Mouse (Mus musculus): Measurements from ENCODE around the gene Tns1.
A peak's percentile ranks its signal among the peaks of the same experiment; 100 is the strongest.
"Not testable (repeated sequence)": the region's sequence is repeated elsewhere in the genome, so short reads cannot be mapped to it uniquely, and the experiment has no call there.

The Tns1 gene

GRCm38 (mm10) chr1:73908081-73908960, 215.9 kb downstream of the Tns1 start:
- DNase-seq, result no peak

- no peak for DNase-seq
Measured at GRCm38 (mm10) chr1:73907166-73907565, 217.1 kb downstream of the Tns1 start.

DNA sequence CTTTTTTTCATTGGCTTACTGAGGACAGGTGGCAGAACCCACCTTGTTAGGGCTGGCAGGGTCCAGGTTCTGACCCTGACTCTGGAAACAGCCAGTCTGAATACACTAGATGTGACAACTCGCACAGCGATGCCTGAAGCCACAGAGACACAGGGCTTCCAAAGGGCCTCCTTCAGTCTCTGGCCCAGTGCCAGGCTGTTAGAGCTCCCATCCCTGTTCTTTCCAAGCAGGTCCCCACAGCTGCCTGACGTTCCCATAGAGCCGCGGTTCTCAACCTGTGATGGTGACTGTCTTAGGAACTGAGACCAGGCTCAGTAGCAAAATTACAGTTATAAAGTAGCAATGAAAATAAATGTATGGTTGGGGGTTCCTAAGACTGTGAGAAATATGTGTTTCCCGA, 217.9 kb downstream of the Tns1 start:
- no peak for DNase-seq

- no peak for DNase-seq
Measured at GRCm38 (mm10) chr1:73905811-73906190, 218.4 kb downstream of the Tns1 start.

DNA sequence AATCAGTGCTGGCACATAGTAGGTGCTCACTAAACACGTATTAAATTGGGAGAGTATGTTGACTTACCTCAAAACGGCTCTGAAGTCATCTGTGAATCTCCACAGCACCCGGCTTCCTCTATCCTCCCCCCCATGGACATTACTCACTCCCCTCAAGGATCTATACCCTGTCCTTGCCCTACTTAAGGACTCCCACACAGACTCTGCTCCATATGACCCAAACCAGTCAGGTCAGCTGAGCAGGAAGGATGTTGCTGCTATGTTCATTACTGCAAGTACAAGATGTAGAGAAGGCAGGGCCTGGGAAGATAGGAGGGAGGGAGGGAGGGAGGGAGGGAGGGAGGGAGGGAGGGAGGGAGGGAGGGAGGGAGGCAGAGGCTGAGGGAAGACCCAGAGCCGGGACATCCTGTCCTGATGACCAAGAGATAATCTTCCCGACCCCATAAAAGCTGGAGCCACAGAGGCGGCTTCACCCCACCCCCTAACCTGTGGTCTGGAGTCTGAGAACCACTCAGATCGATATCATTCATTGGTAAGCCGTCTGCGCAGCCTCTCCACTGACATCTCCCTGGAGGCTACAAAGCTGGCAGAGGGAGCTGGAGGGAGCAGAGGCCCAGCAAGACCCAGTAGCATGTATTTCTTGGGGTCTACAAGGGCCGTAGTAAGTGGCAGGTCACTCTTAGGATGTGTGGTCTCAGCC, 219.0 kb downstream of the Tns1 start:
- no peak for DNase-seq

DNA sequence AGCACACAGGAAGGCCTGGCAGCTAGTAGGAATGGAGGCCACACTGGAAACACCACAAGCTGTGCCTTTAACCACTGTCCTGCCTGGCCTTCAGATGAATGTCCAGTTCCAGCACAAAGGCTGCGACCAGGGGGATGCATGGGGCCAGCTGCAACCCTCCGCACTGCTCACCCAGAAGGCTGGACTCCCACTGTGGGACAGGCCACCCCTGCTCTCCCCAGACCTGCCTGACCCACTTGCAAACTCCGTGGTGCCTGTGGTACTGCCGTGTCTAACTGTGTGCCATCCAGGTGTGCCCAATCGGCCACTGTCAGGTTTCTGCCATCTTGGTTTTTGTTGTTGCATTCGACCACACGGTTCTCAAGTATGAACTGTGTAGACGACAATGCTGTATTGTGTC, 219.6 kb downstream of the Tns1 start:
- no peak for DNase-seq

- DNase-seq, result no peak
Measured at GRCm38 (mm10) chr1:73903035-73903434, 221.2 kb downstream of the Tns1 start.

DNA sequence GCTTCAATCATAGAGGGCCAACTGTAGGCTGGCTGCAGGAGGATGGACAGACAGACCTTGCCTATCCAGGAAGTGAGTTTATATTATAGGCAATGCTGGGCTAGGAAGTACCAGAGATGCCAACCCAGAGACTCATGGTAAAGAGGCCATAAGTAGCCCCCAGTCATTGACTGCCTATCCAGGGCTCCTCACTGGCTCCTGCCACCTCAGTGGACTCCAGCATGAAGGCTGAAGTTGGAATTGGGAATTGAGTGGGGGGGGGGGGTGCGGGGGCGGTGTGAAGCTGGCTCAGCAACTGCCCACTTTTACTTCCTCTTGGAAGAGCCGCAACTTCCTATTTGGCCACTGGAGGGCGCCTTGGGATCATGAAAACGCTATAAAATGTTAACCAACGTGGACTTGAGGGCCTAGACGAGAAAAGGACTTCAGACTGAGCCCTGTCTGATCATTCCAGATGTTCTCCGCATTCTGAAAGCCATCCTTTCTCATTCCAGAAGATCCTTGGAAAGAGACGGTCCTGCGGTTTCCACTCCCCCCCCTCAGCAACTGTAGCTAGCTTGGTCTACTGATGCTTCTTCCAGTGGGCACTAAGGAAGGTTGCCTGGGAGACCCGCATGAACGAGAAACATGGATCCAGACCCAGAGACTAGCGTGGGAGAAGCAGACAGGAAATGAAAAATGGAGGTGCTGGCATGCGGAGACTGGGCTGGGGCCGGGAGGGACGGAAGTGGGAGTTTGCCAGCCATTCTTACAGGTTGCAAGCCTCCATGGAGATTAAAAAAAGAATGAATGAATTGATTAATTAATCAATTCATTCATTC, 221.9 kb downstream of the Tns1 start:
- peak; percentile 33 to 65 for DNase-seq

DNA sequence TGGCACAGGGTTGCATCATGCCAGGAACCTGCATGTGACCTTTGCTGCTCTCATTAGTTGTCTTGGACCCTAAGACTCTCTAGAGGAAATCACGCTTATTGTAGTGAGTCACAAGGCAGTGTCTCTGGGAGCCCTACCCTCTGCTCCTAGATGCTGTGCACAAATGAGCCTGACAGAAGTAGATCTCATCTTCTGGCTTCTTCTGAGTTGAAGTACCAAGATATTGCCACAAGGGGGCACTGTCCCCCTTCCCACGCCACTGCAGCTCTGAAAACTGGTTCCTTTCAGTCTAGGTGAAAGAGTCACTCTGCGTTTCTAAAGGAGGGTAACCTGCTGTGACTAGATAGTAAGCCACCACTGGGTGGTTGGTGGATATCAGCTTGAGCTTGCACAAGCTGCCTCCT, 222.8 kb downstream of the Tns1 start:
- peak in 1 of 2 experiments; percentile 67 for DNase-seq

- DNase-seq, result not testable (repeated sequence)
Measured at GRCm38 (mm10) chr1:73895451-73895850, 228.8 kb downstream of the Tns1 start.

GRCm38 (mm10) chr1:73880731-73881130, 243.5 kb downstream of the Tns1 start:
- DNase-seq, result no peak

- no peak for DNase-seq
Measured at GRCm38 (mm10) chr1:73875676-73876218, 248.5 kb downstream of the Tns1 start.

DNA sequence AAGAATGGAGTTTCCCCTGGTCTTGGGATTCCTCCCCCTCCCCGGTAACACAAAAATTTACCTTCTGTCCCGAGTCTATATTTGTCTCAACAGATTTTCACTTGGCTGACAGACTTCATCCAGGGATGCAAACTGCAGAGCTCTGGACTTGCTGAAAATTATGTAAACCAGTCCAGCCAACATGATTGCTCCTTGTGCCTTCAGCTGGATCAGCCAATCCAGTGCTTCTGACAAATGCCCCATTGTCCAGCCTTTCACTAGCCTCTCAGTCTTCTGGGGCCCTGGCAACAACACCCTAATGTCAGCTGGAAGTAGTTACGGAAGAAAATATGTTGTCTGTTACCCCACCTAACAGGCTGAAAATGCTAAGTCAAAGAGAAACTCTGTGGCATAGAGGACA, 259.9 kb downstream of the Tns1 start:
- no peak for DNase-seq

DNA sequence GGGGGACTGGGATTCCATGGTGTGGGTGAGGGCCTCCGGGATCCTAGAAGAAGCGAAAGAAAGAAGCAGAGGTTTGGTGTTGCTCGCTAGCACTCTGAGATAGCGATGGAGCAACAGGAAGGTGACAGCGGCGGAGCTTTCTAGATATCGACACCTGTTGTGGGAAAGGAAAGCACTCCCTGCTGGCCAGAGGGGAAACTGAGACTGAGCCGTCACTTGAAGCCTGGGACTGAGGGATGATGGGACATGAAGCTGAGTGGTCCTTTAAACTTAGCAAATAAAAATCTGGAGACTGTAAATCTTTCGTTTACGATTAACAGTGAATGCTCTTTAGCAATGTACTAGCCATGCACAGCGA, 261.2 kb downstream of the Tns1 start:
- DNase-seq, result no peak

- DNase-seq, result peak in 1 of 2 experiments; percentile 11
Measured at GRCm38 (mm10) chr1:73862323-73863073, 261.8 kb downstream of the Tns1 start.

DNA sequence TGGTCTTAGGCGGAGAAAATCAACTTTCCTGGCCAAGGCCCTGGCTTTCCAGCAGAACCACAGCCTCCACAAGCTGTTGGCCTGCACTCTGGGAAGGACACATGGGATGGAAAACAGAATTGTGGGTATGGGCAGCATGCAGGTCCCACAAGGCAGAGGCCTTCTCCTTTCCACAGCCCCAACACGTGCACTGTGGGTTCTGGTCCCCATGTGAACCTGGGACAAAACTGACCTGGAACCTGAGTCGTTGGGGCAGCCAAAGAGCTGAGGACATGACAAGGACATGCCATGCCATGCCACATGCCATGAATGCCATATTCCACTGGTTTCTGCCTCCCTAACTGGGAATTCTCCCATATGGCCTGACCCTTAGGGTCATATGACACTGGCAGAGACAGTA, 263.8 kb downstream of the Tns1 start:
- DNase-seq, result no peak

Data from spleen, adult 18-20 months (tissue).